Mouse (Mus musculus) liver, embryonic 14.5 days (tissue): ENCODE results near the gene Tnip1. TPM values are rescaled to one million over a fixed set of nuclear protein-coding genes. Genes with fewer than 3 reads are reported as not detected.
A peak's percentile ranks its signal among the peaks of the same experiment; 100 is the strongest.

ENCODE experiments used
- ATAC-seq: fragments of 200-750 bp; cut with Nextera tagmentation; 2 replicates; pipeline ENCODE4 v1.8.0; 2017; ENCODE audit warnings: moderate number of reproducible peaks, mild to moderate bottlenecking, moderate library complexity; ENCODE audit not compliant: insufficient read depth
- DNase-seq, 3 experiments: peaks; one replicate each; pipeline ENCODE4 v3.0.0-alpha.2; 2012 to 2013; ENCODE audit warnings: low read depth in 3 of 3, low spot score in 3 of 3
- H3K27ac ChIP-seq: fragments of 300-500 bp; sonication (generic); 2 replicates; pipeline ENCODE4 v1.5.1; 2014; ENCODE audit warnings: moderate library complexity, mild to moderate bottlenecking, control low read depth, inconsistent platforms
- H3K27me3 ChIP-seq: fragments of 300-500 bp; sonication (generic); 2 replicates; pipeline ENCODE4 v1.6.1; 2014; ENCODE audit warnings: mild to moderate bottlenecking, low read length, moderate library complexity; ENCODE audit not compliant: control insufficient read depth, insufficient read depth
- H3K36me3 ChIP-seq: fragments of 300-500 bp; sonication (generic); replicated peaks from 2 replicates; pipeline ENCODE4 v1.6.1; 2014; ENCODE audit warnings: low read depth; ENCODE audit not compliant: control insufficient read depth, insufficient read depth
- H3K4me1 ChIP-seq, 2 experiments: fragments of 200-500 bp in 1 of 2; fragments of 300-500 bp in 1 of 2; sonication (generic) in 1 of 2; replicated peaks; 2 replicates each; pipeline ENCODE4 v1.6.1; 2012 to 2014; ENCODE audit warnings: antibody characterized with exemption in 1 of 2, inconsistent platforms in 1 of 2, low read length in 1 of 2; ENCODE audit not compliant: control insufficient read depth in 2 of 2, insufficient read depth in 2 of 2
- H3K4me2 ChIP-seq: fragments of 300-500 bp; sonication (generic); 2 replicates; pipeline ENCODE4 v1.6.1; 2014; ENCODE audit warnings: low read depth, mild to moderate bottlenecking, control low read depth, moderate library complexity
- H3K4me3 ChIP-seq, 2 experiments: fragments of 200-500 bp in 1 of 2; fragments of 300-500 bp in 1 of 2; sonication (generic) in 1 of 2; 2 replicates each; pipeline ENCODE4 v1.5.1; 2012 to 2014; ENCODE audit warnings: low read depth in 2 of 2, low read length in 2 of 2, mild to moderate bottlenecking in 2 of 2, control low read depth in 1 of 2, inconsistent platforms in 1 of 2, moderate library complexity in 1 of 2; ENCODE audit not compliant: insufficient read depth in 1 of 2
- H3K9ac ChIP-seq: fragments of 300-500 bp; sonication (generic); replicated peaks from 2 replicates; pipeline ENCODE4 v1.6.1; 2014; ENCODE audit warnings: mild to moderate bottlenecking, control low read depth, moderate library complexity
- H3K9me3 ChIP-seq: fragments of 300-500 bp; sonication (generic); 2 replicates; pipeline ENCODE4 v1.6.1; 2016; ENCODE audit warnings: low read length, mixed read lengths; ENCODE audit not compliant: control insufficient read depth
- CTCF ChIP-seq: IDR thresholded peaks from 2 replicates; pipeline ENCODE4 v1.5.1; 2016; ENCODE audit warnings: antibody characterized with exemption, low read depth, control low read depth
- EP300 ChIP-seq: IDR thresholded peaks from 2 replicates; pipeline ENCODE4 v1.6.1; 2016; ENCODE audit warnings: antibody characterized with exemption, low read depth
- WGBS: fragments of 180-500 bp; shearing (Covaris S2); extraction: QIAGEN DNeasy Blood & Tissue Kit; methylation state at CpG from one replicate; pipeline ENCODE4 v1.1.7; 2014; ENCODE audit not compliant: insufficient replicate concordance; 5-methylcytosine and 5-hydroxymethylcytosine counted together
- polyA plus RNA-seq, 2 experiments: library from polyadenylated mRNA; depleted of rRNA in 1 of 2; stranded (reverse) in 1 of 2; unstranded in 1 of 2; fragments of >200 nt; fragmentation: Nextera tagmentation in 1 of 2; extraction: Ambion mirVana in 1 of 2; gene quantifications; 2 replicates each; pipeline versions ENCODE4 v1.2.1 to v1.2.3; 2012 to 2014

Gene Tnip1
- polyA plus RNA-seq, 2 experiments, result 3.6 to 5.2 TPM

DNA sequence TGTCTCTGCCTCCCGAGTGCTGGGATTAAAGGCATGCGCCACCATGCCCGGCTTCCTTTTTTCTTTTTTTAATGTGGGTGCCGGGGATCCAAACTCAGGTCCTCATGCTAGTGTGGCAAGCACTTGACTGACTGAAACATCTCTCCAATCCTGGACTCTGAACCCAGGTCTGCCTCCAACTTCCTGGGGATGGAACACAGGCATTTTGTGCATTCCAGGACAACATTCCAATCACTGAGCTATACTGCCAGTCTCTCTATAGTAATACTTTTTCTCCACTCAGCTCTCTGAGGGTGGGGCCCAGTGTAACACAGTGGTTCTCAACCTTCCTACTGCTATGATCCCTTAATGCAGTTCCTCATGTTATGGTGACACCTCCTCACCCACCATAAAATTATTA is 11.9 kb upstream of the Tnip1 start:
- H3K36me3 ChIP-seq, result no peaks in the 10 kb centered on the region
- no peak overlapping the region for H3K4me2 ChIP-seq
- H3K27ac ChIP-seq, result no peak overlapping the region
- H3K9ac ChIP-seq, result no peak overlapping the region
- no peaks in the 10 kb centered on the region for H3K9me3 ChIP-seq
- peaks cover 0 to 12% of the 10 kb centered on the region in 2 experiments; a peak in 2 of 4 replicates for H3K4me1 ChIP-seq
- H3K4me3 ChIP-seq, result no peak overlapping the region
- no peak for DNase-seq
- no peaks in the 10 kb centered on the region for H3K27me3 ChIP-seq
- ATAC-seq, result no peak
- 67% methylated on average over 4 of the region's 4 CpGs for WGBS
- TF ChIP-seq CTCF (no peak), EP300 (no peak)

DNA sequence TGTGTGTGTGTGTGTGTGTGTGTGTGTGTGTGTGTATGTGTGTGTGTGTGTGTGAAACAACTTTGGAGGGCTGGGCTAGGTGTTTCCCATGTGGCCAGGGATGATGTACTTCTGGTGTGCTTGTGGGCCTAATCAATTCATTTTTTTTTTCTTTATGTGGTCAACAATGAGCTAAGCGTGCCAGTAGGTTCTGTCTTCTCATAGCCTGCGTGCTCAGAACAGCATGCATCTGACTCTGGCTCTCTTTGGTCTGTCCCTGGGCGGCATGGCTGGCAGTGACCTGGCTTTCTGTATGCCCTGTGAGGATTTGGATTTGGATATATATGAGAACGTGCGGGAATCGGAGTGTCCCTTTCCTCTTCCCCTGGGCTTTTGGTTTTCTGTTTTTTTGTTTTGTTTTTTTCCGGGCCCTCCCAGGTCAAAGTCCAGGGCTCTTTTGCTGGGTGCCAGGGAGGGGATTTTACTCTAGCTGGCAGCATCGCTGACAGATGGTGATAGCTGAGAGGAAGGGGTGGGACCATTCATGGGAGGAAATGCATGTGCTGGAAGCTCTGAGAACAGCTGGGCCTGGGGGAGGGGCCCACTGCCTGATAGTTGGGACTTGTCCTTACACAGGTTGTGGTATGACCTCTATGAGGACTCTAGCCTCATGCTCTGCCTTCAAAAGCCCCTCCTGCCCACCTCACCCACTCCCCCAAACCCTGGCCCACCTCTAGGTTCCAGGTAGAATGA is 10.9 kb upstream of the Tnip1 start:
- Histone ChIP-seq H3K4me1 (peaks cover 0 to 12% of the 10 kb centered on the region in 2 experiments; a peak in 2 of 4 replicates), H3K9me3 (no peaks in the 10 kb centered on the region), H3K4me2 (no peak overlapping the region), H3K4me3 (no peak overlapping the region), H3K27me3 (no peaks in the 10 kb centered on the region), H3K27ac (no peak overlapping the region), H3K9ac (no peak overlapping the region), H3K36me3 (no peaks in the 10 kb centered on the region)
- 25% methylated on average over 8 of the region's 8 CpGs for WGBS
- TF ChIP-seq EP300 (no peak), CTCF (no peak)
- DNase-seq, result no peak
- peak; percentile 53; the same call in 1 of the 2 replicates for ATAC-seq

DNA sequence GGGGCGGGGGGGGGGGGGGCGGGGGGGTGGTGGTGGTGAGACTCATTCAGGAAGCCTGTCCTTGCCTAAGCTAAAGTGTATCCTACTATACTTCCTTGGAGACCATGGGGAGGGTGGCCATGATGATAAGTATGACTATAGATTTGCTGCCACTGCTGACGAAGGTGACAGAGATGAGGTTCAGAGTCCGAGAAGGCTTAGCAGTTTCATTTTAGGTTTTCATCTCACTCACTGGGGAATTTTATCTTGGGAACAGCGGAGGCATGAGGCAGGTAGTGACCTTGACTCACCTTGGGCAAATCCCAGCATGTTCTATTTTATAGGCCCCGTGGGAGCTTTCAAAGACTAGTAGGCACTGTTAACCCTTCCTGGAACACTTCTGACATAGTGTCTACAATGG is 10.1 kb upstream of the Tnip1 start:
- no peak overlapping the region for H3K27ac ChIP-seq
- no peaks in the 10 kb centered on the region for H3K36me3 ChIP-seq
- no peak for TF ChIP-seq EP300
- no peak for TF ChIP-seq CTCF
- no peaks in the 10 kb centered on the region for H3K9me3 ChIP-seq
- H3K27me3 ChIP-seq, result no peaks in the 10 kb centered on the region
- no peak overlapping the region for H3K4me3 ChIP-seq
- H3K4me2 ChIP-seq, result no peak overlapping the region
- peaks cover 0 to 12% of the 10 kb centered on the region in 2 experiments; a peak in 2 of 4 replicates for H3K4me1 ChIP-seq
- no peak for DNase-seq
- WGBS, result 59% methylated on average over 4 of the region's 6 CpGs
- no peak overlapping the region for H3K9ac ChIP-seq
- ATAC-seq, result no peak

DNA sequence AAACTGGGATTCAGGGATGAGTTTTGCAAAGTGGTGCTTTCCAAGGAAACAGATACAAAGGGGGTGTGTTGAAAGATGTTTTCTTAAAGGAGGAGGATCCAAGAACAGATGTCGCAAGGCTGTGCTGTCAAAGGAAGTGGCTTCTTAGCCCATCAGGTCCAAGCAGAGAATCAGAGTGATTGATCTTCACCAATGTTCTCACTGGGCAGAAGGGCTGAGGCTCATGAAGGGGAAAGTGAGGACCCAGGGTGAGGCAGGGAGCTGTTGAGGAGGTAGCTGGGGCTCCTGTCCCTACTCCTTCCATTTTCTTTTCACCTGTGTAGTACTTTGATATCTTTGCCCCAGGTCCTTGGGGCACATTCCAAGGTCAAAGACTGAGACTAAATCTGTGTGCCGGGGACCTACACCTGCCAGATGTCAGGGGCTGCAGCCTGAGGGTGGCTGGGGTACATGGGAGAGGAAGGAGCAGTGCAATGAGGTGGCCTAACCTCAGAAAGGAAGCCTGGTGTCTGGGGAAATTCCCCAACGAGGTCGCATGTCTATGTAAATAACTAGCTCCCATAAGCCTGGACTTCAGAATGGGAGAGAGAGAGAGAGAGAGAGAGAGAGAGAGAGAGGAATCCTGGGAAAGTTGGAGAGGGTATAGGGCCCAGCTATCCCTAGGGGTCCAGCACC is 9.5 kb upstream of the Tnip1 start:
- no peak for TF ChIP-seq CTCF
- H3K27ac ChIP-seq, result no peak overlapping the region

DNA sequence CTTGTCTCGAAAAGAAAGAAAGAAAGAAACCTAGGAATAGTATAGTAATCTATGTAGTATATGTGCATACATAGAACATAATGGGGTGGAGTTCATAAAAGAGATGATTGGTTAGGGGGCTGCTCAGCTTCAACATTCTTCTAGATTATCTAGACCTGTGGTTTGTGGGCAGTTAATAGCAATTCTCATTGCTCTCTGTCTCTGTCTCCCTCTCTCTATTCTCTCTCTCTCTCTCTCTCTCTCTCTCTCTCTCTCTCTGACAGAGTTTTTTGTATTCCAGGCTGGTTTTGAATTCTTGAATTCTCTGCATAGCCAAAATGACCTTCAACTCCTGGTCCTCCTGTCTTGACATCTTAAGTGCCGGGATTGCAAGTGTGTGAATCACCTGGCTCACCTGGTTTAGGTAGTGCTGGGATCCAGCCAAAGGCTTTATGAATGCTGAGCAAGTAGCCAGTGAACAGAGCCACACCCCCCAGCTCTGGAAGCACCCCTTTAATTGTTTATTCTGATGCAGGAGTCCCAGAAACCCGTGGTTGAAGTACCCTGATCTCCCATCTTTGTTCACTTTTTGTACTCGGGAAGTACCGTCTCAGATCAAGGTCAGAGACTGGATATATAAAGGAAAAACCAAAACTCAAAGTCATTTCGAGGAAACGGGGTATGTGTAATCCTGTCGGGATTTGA is 8.8 kb upstream of the Tnip1 start:
- DNase-seq (no peak), ATAC-seq (no peak)
- H3K4me1 ChIP-seq, result peaks cover 0 to 12% of the 10 kb centered on the region in 2 experiments; a peak in 2 of 4 replicates
- 48% methylated on average over 8 of the region's 8 CpGs for WGBS
- H3K4me3 ChIP-seq, result no peak overlapping the region
- H3K36me3 ChIP-seq, result no peaks in the 10 kb centered on the region
- H3K9me3 ChIP-seq, result no peaks in the 10 kb centered on the region
- TF ChIP-seq CTCF (no peak), EP300 (no peak)
- no peaks in the 10 kb centered on the region for H3K27me3 ChIP-seq
- H3K27ac ChIP-seq, result no peak overlapping the region
- H3K9ac ChIP-seq, result no peak overlapping the region
- H3K4me2 ChIP-seq, result no peak overlapping the region

More for the DNA sequence above, 9.5 kb upstream of the Tnip1 start:
- no peak overlapping the region for H3K4me3 ChIP-seq
- H3K4me1 ChIP-seq, result peaks cover 0 to 12% of the 10 kb centered on the region in 2 experiments; a peak in 2 of 4 replicates
- no peaks in the 10 kb centered on the region for H3K27me3 ChIP-seq
- DNase-seq (no peak), ATAC-seq (no peak)
- no peak overlapping the region for H3K9ac ChIP-seq
- H3K9me3 ChIP-seq, result no peaks in the 10 kb centered on the region
- H3K4me2 ChIP-seq, result no peak overlapping the region
- no peaks in the 10 kb centered on the region for H3K36me3 ChIP-seq
- 33% methylated on average over 4 of the region's 4 CpGs for WGBS
